Mouse (Mus musculus) gastrocnemius, adult 2 months (tissue): ENCODE data around the gene Pfkfb3. TPM values are rescaled to one million over a fixed set of nuclear protein-coding genes. Genes with fewer than 3 reads are reported as not detected.
"Not testable (repeated sequence)": the region's sequence is repeated elsewhere in the genome, so short reads cannot be mapped to it uniquely, and the experiment has no call there.

ENCODE experiments used
- DNase-seq: peaks from one replicate; pipeline ENCODE4 v3.0.0; 2022
- H3K27ac ChIP-seq: fragments of 200-600 bp; 2 replicates; pipeline ENCODE4 v1.8.1; 2022; ENCODE audit warnings: mild to moderate bottlenecking
- H3K4me3 ChIP-seq: fragments of 200-600 bp; 2 replicates; pipeline ENCODE4 v1.8.1; 2022; ENCODE audit warnings: mild to moderate bottlenecking, moderate library complexity
- CTCF ChIP-seq: fragments of 200-600 bp; IDR thresholded peaks from 2 replicates; pipeline ENCODE4 v1.8.1; 2022; ENCODE audit warnings: antibody characterized with exemption, mild to moderate bottlenecking, moderate library complexity
- intact Hi-C: fragments of 180-260 bp; cut with DNase I; formaldehyde crosslinking; loops from one replicate; pipeline ENCODE4 v1.15.1; 2025
- total RNA-seq, 2 experiments: library from RNA; stranded (reverse); gene quantifications; 2 replicates each; pipeline ENCODE4 v1.2.3; 2021

The Pfkfb3 gene
- total RNA-seq, 2 experiments from 2014 or later, result 84.9 to 302 TPM

- no peak for TF ChIP-seq CTCF
- Histone ChIP-seq H3K27ac (no peak overlapping the region), H3K4me3 (no peak overlapping the region)
- intact Hi-C loops, result no loop called here
- DNase-seq, result no peak
Measured at GRCm38 (mm10) chr2:11545380-11545779, 8.5 kb downstream of the Pfkfb3 start.

- intact Hi-C loops, result no loop called here
- no peak for DNase-seq
- no peak overlapping the region for H3K4me3 ChIP-seq
- no peak for TF ChIP-seq CTCF
- no peak overlapping the region for H3K27ac ChIP-seq
Measured at GRCm38 (mm10) chr2:11544342-11544741, 9.5 kb downstream of the Pfkfb3 start.

- intact Hi-C loops, result loop anchor here (2.0 kb wide), 1 partner anchor 42 kb away; no protein-coding TSS in a partner anchor
Measured at GRCm38 (mm10) chr2:11543158-11543557, 10.7 kb downstream of the Pfkfb3 start.

GRCm38 (mm10) chr2:11542640-11543039 is 11.2 kb downstream of the Pfkfb3 start:
- H3K4me3 ChIP-seq, result no peak overlapping the region
- TF ChIP-seq CTCF, result peak; percentile 86
- intact Hi-C loops, result loop anchor here (1.0 to 2.0 kb wide), 2 partner anchors 42 to 211 kb away; no protein-coding TSS in a partner anchor
- peak; percentile 83 for DNase-seq
- no peak overlapping the region for H3K27ac ChIP-seq

More at GRCm38 (mm10) chr2:11543158-11543557, 10.7 kb downstream of the Pfkfb3 start:
- no peak overlapping the region for H3K4me3 ChIP-seq
- no peak overlapping the region for H3K27ac ChIP-seq
- no peak for DNase-seq
- peak; percentile 30; the same call in 1 of the 2 replicates for TF ChIP-seq CTCF

GRCm38 (mm10) chr2:11542121-11542520 is 11.8 kb downstream of the Pfkfb3 start:
- intact Hi-C loops, result loop anchor here (1.0 to 2.0 kb wide), 2 partner anchors 41 to 211 kb away; no protein-coding TSS in a partner anchor
- H3K4me3 ChIP-seq, result no peak overlapping the region
- TF ChIP-seq CTCF, result no peak
- no peak for DNase-seq
- no peak overlapping the region for H3K27ac ChIP-seq

- H3K27ac ChIP-seq, DNase-seq, intact Hi-C loops, H3K4me3 ChIP-seq: not testable (repeated sequence)
Measured at GRCm38 (mm10) chr2:11541528-11541927, 12.3 kb downstream of the Pfkfb3 start.

- Histone ChIP-seq H3K4me3 (peak overlapping the region; percentile 72), H3K27ac (peak overlapping the region; percentile 98)
- intact Hi-C loops, result loop anchor here (1.0 to 5.0 kb wide), 2 partner anchors 34 to 231 kb away; no protein-coding TSS in a partner anchor
- TF ChIP-seq CTCF, result no peak
- no peak for DNase-seq
Measured at GRCm38 (mm10) chr2:11535966-11536365, 17.9 kb downstream of the Pfkfb3 start.

- DNase-seq, result peak; percentile 99
- Histone ChIP-seq H3K4me3 (peak overlapping the region; percentile 72), H3K27ac (peak overlapping the region; percentile 98)
- intact Hi-C loops, result loop anchor here (1.0 to 5.0 kb wide), 2 partner anchors 33 to 232 kb away; no protein-coding TSS in a partner anchor
- no peak for TF ChIP-seq CTCF
Measured at GRCm38 (mm10) chr2:11535412-11535928, 18.4 kb downstream of the Pfkfb3 start.

- intact Hi-C loops, result loop anchor here (1.0 to 5.0 kb wide), 2 partner anchors 33 to 232 kb away; no protein-coding TSS in a partner anchor
- TF ChIP-seq CTCF, result no peak
- Histone ChIP-seq H3K4me3 (peak overlapping the region; percentile 72), H3K27ac (peak overlapping the region; percentile 98)
- peak; percentile 53 for DNase-seq
Measured at GRCm38 (mm10) chr2:11534826-11535225, 19.1 kb downstream of the Pfkfb3 start.

GRCm38 (mm10) chr2:11530101-11530500 is 23.8 kb downstream of the Pfkfb3 start:
- peak overlapping the region; percentile 98 for H3K27ac ChIP-seq
- peak; percentile 73 for DNase-seq

GRCm38 (mm10) chr2:11526063-11526462 is 27.8 kb downstream of the Pfkfb3 start:
- Histone ChIP-seq H3K4me3 (no peak overlapping the region), H3K27ac (peak overlapping the region; percentile 98)
- peak; percentile 82 for DNase-seq
- intact Hi-C loops, result loop anchor here (10.0 kb wide), 1 partner anchor 351 kb away; the partner anchor contains the start of gene Prkcq
- TF ChIP-seq CTCF, result no peak

More at GRCm38 (mm10) chr2:11530101-11530500, 23.8 kb downstream of the Pfkfb3 start:
- intact Hi-C loops, result no loop called here
- TF ChIP-seq CTCF, result peak; percentile 13; the same call in 1 of the 2 replicates
- H3K4me3 ChIP-seq, result no peak overlapping the region

GRCm38 (mm10) chr2:11524736-11525135 is 29.1 kb downstream of the Pfkfb3 start:
- intact Hi-C loops, result loop anchor here (10.0 kb wide), 1 partner anchor 350 kb away; the partner anchor contains the start of gene Prkcq
- no peak for TF ChIP-seq CTCF
- Histone ChIP-seq H3K27ac (peak overlapping the region; percentile 21), H3K4me3 (no peak overlapping the region)
- DNase-seq, result no peak

GRCm38 (mm10) chr2:11521758-11522157 is 32.1 kb downstream of the Pfkfb3 start:
- DNase-seq, result peak; percentile 36
- no peak for TF ChIP-seq CTCF
- intact Hi-C loops, result loop anchor here (10.0 kb wide), 1 partner anchor 347 kb away; the partner anchor contains the start of gene Prkcq
- no peak overlapping the region for H3K4me3 ChIP-seq
- H3K27ac ChIP-seq, result peak overlapping the region; percentile 13; the same call in 1 of the 2 replicates

GRCm38 (mm10) chr2:11520786-11521185 is 33.1 kb downstream of the Pfkfb3 start:
- Histone ChIP-seq H3K27ac (no peak overlapping the region), H3K4me3 (no peak overlapping the region)
- no peak for TF ChIP-seq CTCF

More at GRCm38 (mm10) chr2:11520786-11521185, 33.1 kb downstream of the Pfkfb3 start:
- intact Hi-C loops, result loop anchor here (10.0 kb wide), 1 partner anchor 346 kb away; the partner anchor contains the start of gene Prkcq
- no peak for DNase-seq
